Mouse (Mus musculus): ENCODE results near the gene Gk. TPM values are rescaled to one million over a fixed set of nuclear protein-coding genes. Genes with fewer than 3 reads are reported as not detected.

The Gk gene
- total RNA-seq (2021), result 10 to 100 TPM; 25.5 to 32.0 TPM

- DNase-seq (ENCODE audit: extremely low spot score in 1 of 2, low spot score in 1 of 2), result peak; percentile 83 to 85
These were observed at the start of gene Gk for GRCm38 (mm10) chrX:85776544-85777087. Gene Gk, minus strand, starts transcription at chrX:85776819.

GRCm38 (mm10) chrX:85804706-85805376 lies 28.2 kb upstream of the Gk start:
- no peak for DNase-seq (ENCODE audit: extremely low spot score in 1 of 2, low spot score in 1 of 2)

- no peak for DNase-seq (ENCODE audit: extremely low spot score in 1 of 2, low spot score in 1 of 2)
These were observed 26.4 kb upstream of the Gk start for GRCm38 (mm10) chrX:85803006-85803405.

GRCm38 (mm10) chrX:85797449-85797848 lies 20.8 kb upstream of the Gk start:
- DNase-seq (ENCODE audit: extremely low spot score in 1 of 2, low spot score in 1 of 2), result no peak

GRCm38 (mm10) chrX:85778346-85778745 lies 1.7 kb upstream of the Gk start:
- no peak for DNase-seq (ENCODE audit: extremely low spot score in 1 of 2, low spot score in 1 of 2)

- peak in 1 of 2 experiments; percentile 11 for DNase-seq (ENCODE audit: extremely low spot score in 1 of 2, low spot score in 1 of 2)
These were observed 522 bp upstream of the Gk start for GRCm38 (mm10) chrX:85777141-85777540.

GRCm38 (mm10) chrX:85775879-85776543 lies 608 bp downstream of the Gk start:
- peak in 1 of 2 experiments; percentile 3 for DNase-seq (ENCODE audit: extremely low spot score in 1 of 2, low spot score in 1 of 2)

GRCm38 (mm10) chrX:85771303-85771702 lies 5.3 kb downstream of the Gk start:
- no peak for DNase-seq (ENCODE audit: extremely low spot score in 1 of 2, low spot score in 1 of 2)

GRCm38 (mm10) chrX:85770747-85771146 lies 5.9 kb downstream of the Gk start:
- no peak for DNase-seq (ENCODE audit: extremely low spot score in 1 of 2, low spot score in 1 of 2)

- DNase-seq (ENCODE audit: extremely low spot score in 1 of 2, low spot score in 1 of 2), result no peak
These were observed 8.0 kb downstream of the Gk start for GRCm38 (mm10) chrX:85768578-85768977.

GRCm38 (mm10) chrX:85756005-85756404 lies 20.6 kb downstream of the Gk start:
- no peak for DNase-seq (ENCODE audit: extremely low spot score in 1 of 2, low spot score in 1 of 2)

GRCm38 (mm10) chrX:85743837-85744236 lies 32.8 kb downstream of the Gk start:
- no peak for DNase-seq (ENCODE audit: extremely low spot score in 1 of 2, low spot score in 1 of 2)

- no peak for DNase-seq (ENCODE audit: extremely low spot score in 1 of 2, low spot score in 1 of 2)
These were observed 43.4 kb downstream of the Gk start for GRCm38 (mm10) chrX:85733228-85733627.

GRCm38 (mm10) chrX:85731133-85731938 lies 45.3 kb downstream of the Gk start:
- DNase-seq (ENCODE audit: extremely low spot score in 1 of 2, low spot score in 1 of 2), result no peak

- peak in 1 of 2 experiments; percentile 6 for DNase-seq (ENCODE audit: extremely low spot score in 1 of 2, low spot score in 1 of 2)
These were observed 55.4 kb downstream of the Gk start for GRCm38 (mm10) chrX:85721226-85721625.

GRCm38 (mm10) chrX:85710399-85710798 lies 66.2 kb downstream of the Gk start:
- DNase-seq (ENCODE audit: extremely low spot score in 1 of 2, low spot score in 1 of 2), result no peak

- no peak for DNase-seq (ENCODE audit: extremely low spot score in 1 of 2, low spot score in 1 of 2)
These were observed 70.9 kb downstream of the Gk start for GRCm38 (mm10) chrX:85705715-85706114.

- no peak for DNase-seq (ENCODE audit: extremely low spot score in 1 of 2, low spot score in 1 of 2)
These were observed 92.9 kb downstream of the Gk start for GRCm38 (mm10) chrX:85683723-85684122.

- DNase-seq (ENCODE audit: extremely low spot score in 1 of 2, low spot score in 1 of 2), result no peak
These were observed 94.5 kb downstream of the Gk start for GRCm38 (mm10) chrX:85682125-85682524.

GRCm38 (mm10) chrX:85676808-85677207 lies 99.8 kb downstream of the Gk start:
- peak in 1 of 2 experiments; percentile 49 for DNase-seq (ENCODE audit: extremely low spot score in 1 of 2, low spot score in 1 of 2)

Data from layer of hippocampus, postnatal 25 days (tissue).